Mouse (Mus musculus): ENCODE data around the gene Kif6.

The Kif6 gene

DNA sequence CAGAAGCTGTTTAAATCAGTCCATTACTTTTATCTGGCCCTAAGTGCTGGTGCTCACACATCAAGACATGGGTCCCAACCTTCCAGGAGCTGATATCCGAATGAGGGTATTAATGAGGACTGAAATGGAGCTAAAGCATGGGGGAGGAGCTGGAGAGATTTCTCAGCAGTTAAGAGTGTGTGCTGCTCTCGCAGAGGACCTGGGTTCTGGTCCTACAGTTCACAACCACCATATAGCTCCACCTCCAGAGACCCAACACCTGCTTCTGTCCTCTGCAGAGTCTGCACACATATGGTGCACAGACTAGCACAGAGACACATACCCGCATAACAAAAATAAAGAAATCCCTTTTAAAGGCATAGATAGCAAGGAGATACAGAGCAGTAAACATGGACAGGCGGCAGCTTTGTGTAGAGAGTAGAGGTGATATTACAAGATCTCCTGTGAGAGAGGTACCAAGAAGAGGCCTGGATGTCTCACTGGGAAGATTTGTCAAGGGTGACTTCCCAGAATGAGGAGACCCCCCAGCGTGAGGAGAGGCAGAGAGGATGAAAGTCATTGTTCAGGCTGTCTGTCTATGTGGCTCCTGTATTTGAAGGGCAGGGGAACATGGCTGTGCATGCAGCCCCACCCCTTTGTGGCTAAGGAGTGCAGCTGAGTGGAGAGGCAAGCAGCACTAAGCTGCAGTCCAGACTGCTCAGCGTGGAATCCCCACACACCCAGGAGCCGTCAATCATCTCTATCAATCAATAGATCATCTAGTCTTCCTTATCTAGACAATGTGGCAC is 173.4 kb downstream of the Kif6 start:
- no peak for DNase-seq (ENCODE audit: low spot score in 2 of 2)

DNA sequence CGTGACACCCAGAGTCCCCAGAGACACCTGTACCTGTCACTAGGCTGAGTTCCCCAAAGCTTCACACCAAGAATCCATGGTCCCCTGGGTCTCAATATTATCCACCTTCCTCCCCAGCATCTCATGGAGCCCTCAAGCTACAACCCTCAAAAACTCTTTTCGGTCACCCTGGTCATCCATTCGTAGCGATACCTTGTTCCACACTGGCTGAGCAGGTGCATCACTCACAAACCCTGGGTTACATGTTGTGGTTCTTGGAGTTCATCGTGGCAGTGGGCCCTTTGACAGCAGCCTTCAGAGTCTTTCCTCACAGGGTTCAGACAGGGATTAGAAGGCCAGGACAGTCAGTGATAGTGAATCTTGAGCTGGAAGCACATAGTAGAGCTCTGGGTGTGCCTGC is 176.6 kb downstream of the Kif6 start:
- no peak for DNase-seq (ENCODE audit: low spot score in 2 of 2)

DNA sequence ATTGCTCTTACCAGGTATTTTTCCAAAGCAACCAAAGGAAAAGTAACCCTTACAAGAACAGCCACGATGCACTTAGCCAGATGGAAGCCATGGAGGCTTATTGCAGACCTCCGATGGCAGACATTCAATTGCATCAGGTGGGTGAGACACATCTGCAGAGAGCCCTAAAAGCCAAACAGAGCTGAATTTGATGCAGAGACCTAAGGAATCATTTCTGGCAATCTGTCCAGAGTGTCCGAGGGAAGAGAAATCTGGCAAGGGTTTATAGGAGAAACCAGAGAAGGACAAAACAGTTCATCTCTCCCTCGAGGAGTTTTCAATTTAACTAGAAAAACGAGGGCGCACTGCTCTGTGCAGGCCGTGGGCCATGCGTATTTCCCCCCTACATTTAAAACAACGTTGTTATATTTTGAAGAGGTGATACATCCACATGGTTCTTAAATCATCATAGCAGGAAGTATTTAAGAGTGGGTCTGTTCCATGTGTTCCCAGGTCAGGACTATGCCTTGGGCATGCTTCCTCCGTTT is 177.3 kb downstream of the Kif6 start:
- DNase-seq (ENCODE audit: low spot score in 2 of 2) = no peak

DNA sequence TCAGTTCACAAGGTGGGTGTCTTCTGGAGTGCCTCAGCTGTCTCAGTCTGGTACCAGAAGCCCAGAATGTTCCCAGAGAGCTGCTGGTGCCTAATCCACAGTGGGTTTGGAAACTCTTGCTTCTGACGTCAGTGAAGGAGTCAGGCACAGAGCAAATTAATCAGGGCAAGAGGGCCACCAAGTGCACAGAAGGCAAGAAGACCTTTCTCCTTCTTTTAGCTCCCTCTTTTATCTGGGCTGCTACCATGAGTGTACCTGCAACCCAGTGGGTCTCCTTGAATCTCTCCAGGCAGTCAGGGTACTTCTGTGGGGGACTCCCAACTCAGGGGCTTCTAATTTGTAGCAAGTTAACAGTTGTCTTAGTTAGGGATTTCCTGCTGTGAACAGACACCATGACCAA is 178.0 kb downstream of the Kif6 start:
- DNase-seq (ENCODE audit: low spot score in 2 of 2) = no peak

DNA sequence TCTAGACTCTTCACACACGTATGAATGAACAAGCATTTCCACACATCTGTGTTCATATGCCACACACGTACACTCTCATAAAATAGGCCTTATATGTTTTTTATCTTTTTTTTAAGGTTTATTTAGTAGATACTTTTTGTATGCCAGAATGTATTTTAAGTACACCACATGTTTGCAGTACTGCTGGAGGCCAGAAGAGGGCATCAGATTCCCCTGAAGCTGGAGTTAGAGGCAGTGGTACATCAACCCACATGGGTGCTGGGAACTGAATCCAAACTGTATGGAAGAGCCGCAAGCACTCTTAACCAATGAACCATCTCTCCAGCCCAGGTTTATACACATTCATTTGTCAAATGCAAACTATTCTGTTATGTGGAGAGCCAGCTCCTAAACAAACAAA is 179.0 kb downstream of the Kif6 start:
- no peak for DNase-seq (ENCODE audit: low spot score in 2 of 2)

DNA sequence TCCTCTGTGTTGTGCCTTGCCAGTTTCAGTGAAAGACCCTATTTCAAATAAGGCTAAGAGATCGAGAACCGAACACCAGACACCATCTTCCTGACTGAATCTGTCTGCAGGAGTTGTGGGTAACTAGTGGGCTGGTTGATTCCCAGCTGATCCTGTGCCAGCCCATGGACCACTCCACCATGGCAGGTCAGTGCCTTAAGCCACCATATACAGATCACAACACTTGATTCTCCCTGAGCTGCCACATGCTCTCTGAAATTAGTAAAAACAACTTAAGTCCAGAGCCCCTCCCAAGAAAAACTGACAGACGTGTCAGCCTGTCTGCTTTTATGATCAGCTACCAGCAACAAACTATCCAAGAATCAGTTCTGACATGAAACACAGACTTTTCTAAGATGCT is 180.3 kb downstream of the Kif6 start:
- DNase-seq (ENCODE audit: low spot score in 2 of 2) = no peak

DNA sequence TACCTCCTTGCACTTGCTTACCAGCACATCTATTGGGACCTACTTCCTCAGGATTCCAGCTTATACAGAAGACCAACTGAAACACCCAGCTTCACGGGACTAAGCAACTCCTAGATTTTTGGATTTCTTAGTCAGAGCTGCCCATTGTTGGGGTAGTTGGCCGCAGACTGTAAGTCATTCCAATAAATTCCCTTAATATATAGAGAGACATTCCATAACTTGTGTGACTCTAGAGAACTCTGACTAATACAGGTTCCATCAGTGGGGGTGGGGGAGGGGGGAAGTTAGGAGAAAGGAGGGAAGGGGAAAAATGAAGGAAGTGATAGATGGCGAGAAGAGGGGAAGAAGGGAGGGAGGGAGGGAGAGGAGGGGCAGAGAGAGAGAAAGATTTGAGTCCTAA is 181.2 kb downstream of the Kif6 start:
- no peak for DNase-seq (ENCODE audit: low spot score in 2 of 2)

DNA sequence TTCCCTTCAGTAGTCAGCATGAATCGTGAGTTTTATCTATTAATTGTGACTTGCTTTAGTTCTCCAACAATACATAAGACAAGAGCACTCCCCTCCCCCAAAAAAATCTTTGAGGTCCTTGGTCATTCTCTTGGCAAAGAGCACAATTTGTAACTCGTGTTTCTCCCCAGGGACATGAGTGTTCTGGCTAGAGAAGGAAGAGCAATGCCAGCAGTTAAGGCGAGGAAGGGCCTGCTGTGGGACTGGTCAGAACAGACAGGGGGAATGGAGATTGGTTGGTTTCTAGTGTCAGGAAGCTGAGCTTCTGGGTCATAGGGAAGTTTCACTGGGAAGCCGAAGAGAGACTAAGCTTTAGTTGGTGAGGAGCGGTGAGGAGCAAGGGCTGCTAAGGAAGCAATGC is 184.2 kb downstream of the Kif6 start:
- DNase-seq (ENCODE audit: low spot score in 2 of 2) = no peak

DNA sequence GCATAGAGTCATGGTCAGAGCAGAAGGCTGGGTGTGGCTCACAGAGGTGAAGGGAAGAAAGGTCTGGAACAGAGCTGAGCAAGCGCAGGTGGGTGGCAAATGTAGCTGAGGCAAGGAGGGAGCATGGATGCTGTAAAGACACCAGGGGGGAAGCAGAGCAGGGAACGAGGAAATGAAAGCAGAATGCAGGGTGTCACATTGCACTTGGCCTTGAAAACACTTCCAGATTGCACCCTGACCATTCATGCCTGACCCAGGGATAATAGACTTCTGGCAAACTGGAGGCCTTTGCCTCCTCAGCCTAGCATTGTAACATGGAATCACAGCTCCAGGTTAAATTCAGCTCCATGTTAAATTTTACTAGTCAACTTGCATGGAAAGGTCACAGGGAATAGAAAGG is 185.2 kb downstream of the Kif6 start:
- no peak for DNase-seq (ENCODE audit: low spot score in 2 of 2)

DNA sequence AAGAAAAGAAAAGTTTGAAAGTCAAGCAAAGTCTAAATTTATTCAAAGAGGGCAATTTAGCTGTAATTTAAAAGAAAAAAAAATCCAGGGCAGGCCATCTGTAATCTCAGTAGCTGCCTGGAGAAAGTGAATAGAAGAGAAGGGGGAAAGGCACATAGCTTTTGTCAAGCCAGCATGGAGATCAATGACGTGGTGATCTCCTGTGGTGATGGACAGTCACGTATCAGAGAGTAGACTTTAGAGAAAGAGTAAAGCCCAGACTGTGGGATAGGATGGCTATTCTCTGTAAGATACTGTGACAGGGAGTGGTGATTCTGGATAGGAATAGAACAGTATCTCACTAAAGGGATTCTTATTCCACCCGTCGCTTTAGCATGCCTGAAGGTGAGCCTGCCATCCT is 192.5 kb downstream of the Kif6 start:
- no peak for DNase-seq (ENCODE audit: low spot score in 2 of 2)

DNA sequence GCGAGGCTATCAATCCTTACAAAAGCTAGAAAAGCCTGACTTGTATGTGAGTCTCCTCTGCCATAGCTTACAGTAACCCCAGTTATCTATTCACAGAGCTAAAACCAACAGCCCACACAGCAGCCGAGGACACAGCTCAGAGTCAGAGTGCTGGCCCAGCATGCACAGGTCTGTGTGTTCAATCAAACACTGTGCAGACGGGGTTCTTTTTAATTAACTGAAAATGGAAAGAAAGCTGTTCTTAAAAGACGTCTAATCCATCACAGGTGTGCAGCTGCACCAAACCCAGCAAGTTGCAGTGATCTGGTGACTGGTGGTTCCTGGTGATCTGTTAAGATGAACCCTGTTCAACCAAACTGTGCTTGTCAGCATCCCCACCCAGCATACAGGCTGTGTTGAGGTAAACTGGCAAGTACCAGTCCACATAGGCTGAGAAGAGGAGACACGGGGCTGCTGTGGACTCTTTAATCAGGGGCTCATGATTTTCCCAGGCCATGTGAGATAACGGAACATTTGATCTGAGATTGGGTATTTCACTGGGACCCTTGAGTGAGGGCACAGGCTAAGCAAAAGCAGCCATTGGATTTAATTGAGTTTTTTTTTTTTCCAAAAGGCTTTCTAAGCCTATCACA is 193.9 kb downstream of the Kif6 start:
- DNase-seq (ENCODE audit: low spot score in 2 of 2) = peak in 1 of 2 experiments; percentile 9

DNA sequence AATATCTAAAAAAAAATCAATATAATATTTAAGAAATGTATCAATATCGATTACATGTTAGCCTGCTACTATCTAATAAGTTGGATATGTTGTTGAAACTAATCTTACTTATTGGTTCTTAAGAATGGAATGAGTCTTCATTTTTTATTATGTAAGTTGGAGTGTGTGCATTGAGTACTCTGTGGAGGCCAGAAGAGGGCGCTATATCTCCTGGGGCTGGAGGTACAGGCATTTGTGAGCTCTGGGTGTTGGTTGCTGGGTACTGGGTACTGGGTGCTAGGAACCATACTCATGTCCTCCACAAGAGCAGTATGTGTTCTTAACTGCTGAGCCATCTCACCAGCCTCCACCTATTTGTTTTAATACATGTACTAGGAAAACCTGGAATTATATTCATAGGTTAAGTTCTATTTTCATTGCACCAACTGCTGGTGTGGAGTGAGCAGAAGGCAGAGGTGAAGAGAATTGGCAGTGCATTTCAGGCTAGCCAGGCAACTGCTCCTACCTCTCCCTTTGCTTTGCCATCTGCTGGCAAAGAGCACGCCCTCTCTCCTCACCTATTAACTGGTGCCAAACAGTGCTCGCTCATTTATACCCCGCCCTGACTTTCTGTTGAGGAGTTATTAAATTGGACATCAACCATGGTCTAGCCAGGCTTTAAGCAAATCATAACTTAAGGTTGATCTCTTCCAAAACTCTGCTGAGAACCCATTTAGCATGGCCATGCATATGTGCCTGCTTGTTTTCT is 199.1 kb downstream of the Kif6 start:
- peak in 1 of 2 experiments; percentile 12 for DNase-seq (ENCODE audit: low spot score in 2 of 2)

DNA sequence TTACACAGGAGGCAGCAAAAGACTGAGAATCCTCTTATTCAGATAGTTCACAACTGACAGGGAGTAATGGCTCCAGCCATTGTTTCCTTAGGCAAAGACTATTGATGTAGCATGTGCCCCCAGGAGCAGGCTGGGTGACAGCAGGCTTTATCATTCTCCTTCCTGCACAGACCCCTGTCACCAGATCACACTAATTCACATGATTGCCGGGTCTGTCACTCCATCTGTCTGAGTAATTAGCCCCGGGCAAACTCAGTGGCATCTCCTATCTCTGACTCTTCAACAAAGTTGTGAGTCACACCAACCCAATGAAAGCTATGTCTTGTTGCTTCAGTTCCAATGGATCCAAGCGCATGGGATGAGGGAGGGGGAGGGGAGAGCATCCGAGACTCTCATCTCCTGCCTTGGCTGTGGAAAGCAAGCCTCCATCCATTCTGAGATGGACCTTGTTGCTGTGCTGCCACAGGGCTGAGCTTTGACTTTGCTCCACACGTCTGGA is 201.2 kb downstream of the Kif6 start:
- peak in 1 of 2 experiments; percentile 17 for DNase-seq (ENCODE audit: low spot score in 2 of 2)

DNA sequence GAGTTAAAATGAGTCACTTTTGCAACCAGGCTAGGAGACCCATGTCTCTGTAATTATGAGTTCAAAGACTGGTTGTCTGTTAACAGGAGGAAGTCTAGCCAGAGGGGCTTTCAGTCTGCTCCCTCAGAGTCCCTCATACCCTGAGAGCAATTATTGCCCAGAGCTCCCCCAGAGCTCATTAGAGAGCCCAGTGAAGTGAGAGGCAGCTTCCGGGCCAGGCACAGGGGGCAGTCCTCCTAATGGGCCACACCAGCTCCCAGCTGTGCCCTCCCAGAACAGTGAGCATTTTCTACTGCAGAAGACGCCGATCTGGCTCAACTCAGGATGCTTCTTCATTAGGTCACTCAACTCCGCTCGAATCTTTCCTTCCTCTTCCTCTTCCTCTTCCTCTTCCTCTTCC is 201.8 kb downstream of the Kif6 start:
- peak in 1 of 2 experiments; percentile 23 for DNase-seq (ENCODE audit: low spot score in 2 of 2)

DNA sequence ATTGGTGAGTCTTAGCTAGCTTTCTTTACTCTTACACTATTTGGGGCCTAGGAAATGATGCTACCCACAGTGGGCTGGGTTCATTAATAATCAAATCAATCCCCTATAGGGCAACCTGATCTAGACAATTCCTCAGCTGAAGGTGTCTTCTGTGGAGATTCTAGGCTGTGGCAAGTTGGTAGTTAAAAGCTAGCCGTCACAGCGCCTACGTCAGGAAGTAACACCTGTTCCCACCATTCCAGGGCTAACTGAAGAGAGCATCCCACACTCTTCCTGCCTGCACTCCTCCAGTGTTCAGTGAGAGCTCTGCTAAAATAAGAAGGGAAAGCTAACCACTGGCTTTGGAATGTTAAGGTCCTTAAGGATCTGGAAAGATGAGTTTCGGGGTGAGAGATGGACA is 205.3 kb downstream of the Kif6 start:
- DNase-seq (ENCODE audit: low spot score in 2 of 2) = no peak

DNA sequence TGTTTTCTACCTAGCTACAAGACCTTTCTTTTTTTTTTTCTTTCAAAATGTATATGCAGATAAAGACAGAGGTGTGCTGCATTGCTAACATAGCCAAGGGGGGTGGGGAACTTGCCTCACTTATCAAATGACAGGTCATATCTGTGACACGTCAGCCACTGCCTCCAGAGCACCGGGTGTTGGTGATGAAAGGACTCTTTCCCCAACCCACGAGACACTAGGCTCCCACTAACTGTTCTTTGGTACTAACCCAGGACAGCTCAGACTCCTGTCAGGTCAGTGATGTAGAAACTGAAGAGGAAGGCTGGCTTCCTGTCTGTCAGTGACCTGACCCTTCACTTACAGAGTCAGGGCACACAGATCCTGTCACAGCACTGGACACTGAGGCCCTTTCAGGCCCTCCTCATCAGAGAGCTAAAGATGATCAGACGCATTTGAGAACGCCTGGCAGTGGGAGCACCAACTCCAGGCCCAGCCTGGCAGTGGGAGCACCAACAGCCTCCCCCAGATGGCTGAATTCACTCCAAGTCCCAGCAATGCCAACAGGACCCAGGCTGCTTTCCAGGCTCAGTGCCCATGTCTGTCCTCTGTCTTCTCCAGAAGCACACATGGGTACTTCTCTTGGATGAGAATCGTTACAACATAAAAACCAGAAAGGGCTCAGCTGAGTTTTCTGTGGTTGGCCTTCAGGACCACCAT is 209.4 kb downstream of the Kif6 start:
- peak; percentile 67 to 78 for DNase-seq (ENCODE audit: low spot score in 2 of 2)

DNA sequence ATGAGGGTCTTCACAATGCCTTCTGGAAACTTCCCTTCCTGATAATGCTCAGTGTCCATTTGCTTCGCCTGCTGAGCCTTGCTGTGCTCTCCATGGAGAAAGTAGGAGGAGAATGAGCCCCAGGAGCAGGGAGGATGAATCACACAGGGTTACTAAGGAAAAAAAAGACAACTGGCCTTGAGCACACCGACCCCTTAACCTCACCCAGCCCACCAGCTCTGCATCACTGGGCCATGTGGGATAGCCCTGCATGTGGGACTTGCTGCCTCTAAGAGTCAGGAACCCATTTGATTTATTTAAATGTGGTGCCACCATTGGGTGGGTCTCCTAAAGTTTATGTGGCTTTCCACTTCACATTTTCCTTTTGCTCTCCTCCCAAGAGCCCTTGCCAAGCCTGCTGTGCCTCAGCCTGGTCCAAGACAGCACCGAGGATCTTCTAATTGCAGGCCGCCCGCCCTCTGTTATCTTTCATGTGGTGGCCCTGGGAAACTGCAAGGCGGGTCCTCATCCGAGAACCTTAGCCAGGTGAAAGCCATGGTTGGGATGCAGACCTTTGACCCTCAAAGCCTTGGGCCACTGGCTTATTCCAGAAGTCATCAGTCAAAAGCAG is 210.0 kb downstream of the Kif6 start:
- peak in 1 of 2 experiments; percentile 26 for DNase-seq (ENCODE audit: low spot score in 2 of 2)

DNA sequence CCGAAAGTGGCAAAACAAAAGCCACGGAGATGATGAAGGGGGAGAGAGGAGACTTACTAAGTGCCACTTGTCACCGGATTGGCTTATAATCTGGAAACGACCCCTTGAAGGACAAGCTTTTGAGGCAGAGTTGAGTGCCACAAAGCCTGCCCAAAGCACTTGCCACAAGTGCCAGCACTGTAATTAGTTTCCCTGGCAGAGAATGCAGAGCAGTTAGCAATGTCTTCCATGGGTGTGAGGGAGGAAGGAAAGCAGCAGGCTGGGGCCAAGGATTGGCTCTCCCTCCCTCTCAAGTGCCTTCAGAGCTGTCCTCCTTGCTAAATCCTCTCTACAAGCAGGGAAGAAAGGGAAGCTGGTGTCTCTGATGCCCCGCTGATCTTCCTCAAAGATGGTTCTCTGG is 210.9 kb downstream of the Kif6 start:
- DNase-seq (ENCODE audit: low spot score in 2 of 2) = peak; percentile 49 to 64

DNA sequence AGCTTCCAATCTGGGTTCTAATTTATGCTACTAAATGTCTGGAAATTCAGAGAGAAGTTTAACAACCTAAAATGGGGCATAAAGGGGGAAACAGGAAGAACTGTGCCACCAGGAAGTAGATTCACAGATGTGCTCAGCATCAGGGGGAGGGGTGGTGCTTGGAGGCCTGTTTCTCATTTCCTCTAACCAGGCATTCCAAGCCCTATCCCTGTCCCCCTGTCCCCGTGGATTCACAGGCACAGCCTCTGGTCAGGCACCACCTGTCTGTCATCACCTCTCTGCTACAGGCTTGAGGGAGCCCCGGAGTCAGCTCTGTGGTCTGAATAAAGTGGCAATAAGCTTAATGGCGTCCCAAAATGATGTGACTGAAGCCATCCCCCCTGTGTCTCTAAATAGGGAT is 216.8 kb downstream of the Kif6 start:
- DNase-seq (ENCODE audit: low spot score in 2 of 2) = no peak

DNA sequence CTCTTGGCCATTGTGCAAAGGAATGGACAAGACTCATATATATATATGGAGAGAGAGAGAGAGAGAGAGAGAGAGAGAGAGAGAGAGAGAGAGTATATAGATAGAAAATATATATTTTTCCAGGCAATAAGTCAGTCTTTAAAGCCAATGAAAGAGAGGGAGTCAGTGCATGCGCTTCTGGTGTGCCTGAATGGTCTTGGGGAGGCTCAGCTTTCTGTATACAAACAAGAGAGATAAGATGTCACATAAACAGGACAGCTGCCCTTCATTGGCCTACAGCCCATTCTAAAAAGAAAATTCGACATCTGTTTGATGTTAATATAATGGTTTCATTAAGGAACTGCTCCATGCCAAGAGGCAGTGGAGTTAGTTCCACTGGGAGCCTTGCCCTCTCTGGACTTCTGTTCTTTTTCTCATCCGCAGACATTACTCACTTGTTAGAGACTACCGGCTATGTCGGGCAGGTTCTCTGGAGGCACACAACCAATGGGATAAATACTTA is 219.2 kb downstream of the Kif6 start:
- DNase-seq (ENCODE audit: low spot score in 2 of 2) = no peak

DNA sequence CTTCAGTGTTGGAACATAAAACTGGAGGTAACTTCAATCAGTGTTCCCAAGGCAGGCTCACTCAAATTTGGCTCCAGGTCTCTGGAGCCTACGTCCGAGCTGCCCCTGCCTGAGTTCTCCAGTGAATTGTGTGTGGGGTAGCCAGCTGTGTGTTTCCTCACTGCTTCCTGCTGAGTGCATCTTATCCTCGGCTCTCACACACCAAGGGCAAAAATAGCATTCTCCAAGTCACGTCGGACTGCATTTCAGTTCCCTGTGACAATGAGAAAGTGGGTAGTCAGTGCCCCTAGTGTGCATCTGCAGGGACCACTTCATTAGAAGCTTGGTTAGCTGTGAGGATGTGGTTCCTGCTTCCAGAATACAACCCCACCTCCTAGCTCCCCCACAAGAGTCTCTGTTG is 222.5 kb downstream of the Kif6 start:
- no peak for DNase-seq (ENCODE audit: low spot score in 2 of 2)

Measured in right cerebral cortex, postnatal 10 days (tissue).